In the genomic region with DNA sequence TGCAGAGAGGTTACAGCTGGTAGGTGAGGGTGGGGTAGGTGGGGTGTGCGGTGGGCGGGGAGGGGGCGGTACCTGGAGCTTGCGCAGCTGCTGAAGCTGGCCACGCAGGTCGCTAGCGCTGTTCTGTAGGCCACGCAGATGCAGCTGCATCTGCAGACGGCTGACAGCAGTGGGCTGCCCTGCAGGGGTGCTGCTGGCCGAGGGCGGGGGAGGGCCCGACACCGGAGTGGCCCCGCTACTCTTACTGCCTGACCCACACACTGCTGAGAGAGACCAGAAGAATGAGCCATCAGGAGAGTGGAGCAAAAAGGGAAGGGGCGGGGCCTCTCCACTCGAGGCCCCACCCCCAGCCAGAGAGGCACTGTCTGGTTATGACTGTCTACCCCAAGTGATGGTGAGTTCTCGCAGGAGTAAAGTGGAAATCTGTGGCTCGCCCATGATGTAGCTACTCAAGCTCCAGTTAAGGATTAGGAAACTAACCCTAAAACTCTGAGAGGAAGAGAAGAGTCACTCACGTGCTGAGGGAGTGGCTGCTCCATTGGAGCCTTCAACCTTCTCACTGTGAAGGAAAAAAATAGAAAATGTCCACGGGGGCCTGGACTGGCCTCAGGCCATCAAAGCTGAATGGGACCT, we compare ENCODE assay signal across 8 mouse cellular contexts. TPM values are rescaled to one million over a fixed set of nuclear protein-coding genes. Genes with fewer than 3 reads are reported as not detected.
DNase-seq lines count a peak whose midpoint lies in the region; ATAC-seq and TF ChIP-seq lines count a peak whose summit lies in the region.

No protein-coding gene starts in this region.

- no peak overlapping the region for H3K9ac ChIP-seq in heart, embryonic 16.5 days (ENCODE audit: low read length)
- no peak overlapping the region for H3K9ac ChIP-seq in forebrain, embryonic 13.5 days

- peak overlapping the region; percentile 46 for H3K4me2 ChIP-seq in heart, embryonic 16.5 days (ENCODE audit: low read depth, low read length)
- peak overlapping the region; percentile 33 for H3K4me2 ChIP-seq in forebrain, embryonic 13.5 days

- no peak overlapping the region for H3K4me3 ChIP-seq in heart, embryonic 16.5 days (ENCODE audit: low read length)
- peak overlapping the region; percentile 41; the same call in 1 of the 2 replicates for H3K4me3 ChIP-seq in G1E (ENCODE audit: low read depth, low read length)
- no peak overlapping the region for H3K4me3 ChIP-seq in forebrain, embryonic 13.5 days

- H3K9me3 ChIP-seq in heart, embryonic 16.5 days (replicated peaks; ENCODE audit: control insufficient read depth, low read length), result no peaks in the 10 kb centered on the region
- peaks cover 10% of the 10 kb centered on the region for H3K9me3 ChIP-seq in G1E (replicated peaks)
- H3K9me3 ChIP-seq in forebrain, embryonic 13.5 days (replicated peaks), result no peaks in the 10 kb centered on the region

- H3K4me1 ChIP-seq in heart, embryonic 16.5 days (ENCODE audit: control insufficient read depth, insufficient read depth, low read length), result peaks cover 27% of the 10 kb centered on the region
- H3K4me1 ChIP-seq in G1E (ENCODE audit: insufficient read depth, low read depth, low read length), result peaks cover 23% of the 10 kb centered on the region
- H3K4me1 ChIP-seq in forebrain, embryonic 13.5 days, result peaks cover 59% of the 10 kb centered on the region

- H3K36me3 ChIP-seq in heart, embryonic 16.5 days (ENCODE audit: control insufficient read depth, insufficient read depth), result no peaks in the 10 kb centered on the region
- H3K36me3 ChIP-seq in G1E (replicated peaks), result no peaks in the 10 kb centered on the region
- H3K36me3 ChIP-seq in forebrain, embryonic 13.5 days (ENCODE audit: poor library complexity, severe bottlenecking), result peaks cover 54% of the 10 kb centered on the region

- peaks cover 67% of the 10 kb centered on the region for H3K27me3 ChIP-seq in heart, embryonic 16.5 days (ENCODE audit: control insufficient read depth, insufficient read depth, low read length)
- H3K27me3 ChIP-seq in G1E (ENCODE audit: insufficient read depth, low read length), result peaks cover 62% of the 10 kb centered on the region
- H3K27me3 ChIP-seq in forebrain, embryonic 13.5 days, result peaks cover 62% of the 10 kb centered on the region

- no peak for TF ChIP-seq CTCF in G1E (IDR thresholded peaks at IDR 0.05; ENCODE audit: low read depth, low read length)

- DNase-seq in heart, adult 18-20 months, result no peak
- peak; percentile 58 for DNase-seq in G1E (ENCODE audit: low spot score)
- peak; percentile 34 to 51 for DNase-seq in thymus, postnatal 10 days (ENCODE audit: low spot score in 2 of 2)
- no peak for DNase-seq in left cerebral cortex, postnatal 10 days (ENCODE audit: extremely low spot score in 1 of 2, low spot score in 2 of 2)
- DNase-seq in kidney, postnatal 4 days, result no peak

- H3K27ac ChIP-seq in heart, embryonic 16.5 days (ENCODE audit: low read length), result no peak overlapping the region
- H3K27ac ChIP-seq in forebrain, embryonic 13.5 days, result no peak overlapping the region

- ATAC-seq in heart, embryonic 16.5 days (replicated peaks; ENCODE audit: extremely low read depth, insufficient read depth, low FRiP score), result no peak
- no peak for ATAC-seq in G1E (ENCODE audit: extremely low read depth, insufficient number of reproducible peaks, low FRiP score, poor library complexity, severe bottlenecking)
- peak; percentile 20; the same call in 1 of the 2 replicates for ATAC-seq in forebrain, embryonic 13.5 days
- peak; percentile 62 for ATAC-seq in megakaryocyte, adult 5-6 weeks (ENCODE audit: poor library complexity, severe bottlenecking)

- WGBS in heart, embryonic 16.5 days, result 4% methylated on average over 20 of the region's 20 CpGs
- WGBS in forebrain, embryonic 13.5 days, result 11% methylated on average over 20 of the region's 20 CpGs

- intact Hi-C loops in left cerebral cortex, postnatal 10 days (cut with DNase I), result no loop called here

RNA-seq across cellular contexts. Expression of a gene that starts 32.9 kb away (rescaled TPM):
- 0.92 and 1.2 TPM in 2 replicates for polyA plus RNA-seq in heart, embryonic 16.5 days (2015; fragmentation: Nextera tagmentation; extraction: Ambion mirVana)
- not detected for total RNA-seq in heart, adult 18-20 months (2021)
- total RNA-seq in G1E (2014; fragmentation: Nextera tagmentation) (not detected in 2 replicates), G1E (2017) (not detected in 2 replicates)
- not detected in 2 replicates for polyA plus RNA-seq in G1E (2012)
- polyA plus RNA-seq in forebrain, embryonic 13.5 days (2015; fragmentation: Nextera tagmentation; extraction: Ambion mirVana), result 0.46 and 1.0 TPM in 2 replicates
- not detected in 2 replicates for total RNA-seq in megakaryocyte, adult 5-6 weeks (2015)
- not detected in 2 replicates for total RNA-seq in megakaryocyte, adult 5-6 weeks (2017)
- not detected for total RNA-seq in left cerebral cortex, postnatal 10 days (2021)

RNA-seq across cellular contexts. Expression of a gene that starts 42.9 kb away (rescaled TPM):
- polyA plus RNA-seq in heart, embryonic 16.5 days (2015; fragmentation: Nextera tagmentation; extraction: Ambion mirVana), result 0.04 and 0.08 TPM in 2 replicates
- total RNA-seq in heart, adult 18-20 months (2021), result under 1 TPM; 0.18 to 0.25 TPM
- total RNA-seq in G1E (2014; fragmentation: Nextera tagmentation) (0.15 TPM in 2 replicates), G1E (2017) (0.29 and 0.49 TPM in 2 replicates)
- 0.21 and 0.25 TPM in 2 replicates for polyA plus RNA-seq in G1E (2012)
- polyA plus RNA-seq in forebrain, embryonic 13.5 days (2015; fragmentation: Nextera tagmentation; extraction: Ambion mirVana), result 5.6 and 6.4 TPM in 2 replicates
- total RNA-seq in megakaryocyte, adult 5-6 weeks (2015), result not detected in 2 replicates
- not detected in 2 replicates for total RNA-seq in megakaryocyte, adult 5-6 weeks (2017)
- 100 to 1,000 TPM; 281 to 294 TPM for total RNA-seq in left cerebral cortex, postnatal 10 days (2021)

Comparison
In these comparisons a context has a peak if more than half of its experiments do, and no peak if none do; other contexts are left out.
1. ATAC-seq: peak in forebrain, embryonic 13.5 days (single experiment) and megakaryocyte, adult 5-6 weeks (single experiment); none in heart, embryonic 16.5 days (single experiment) and G1E (single experiment).
2. DNase-seq: peak in G1E (single experiment) and thymus, postnatal 10 days (2 of 2); none in heart, adult 18-20 months (0 of 2), left cerebral cortex, postnatal 10 days (0 of 2) and kidney, postnatal 4 days (0 of 2).
3. RNA of a gene that starts 42.9 kb away (total RNA-seq): 281 to 294 TPM in left cerebral cortex, postnatal 10 days; 0.15 to 0.49 TPM in G1E, 0.18 to 0.25 TPM in heart, adult 18-20 months and not detected in megakaryocyte, adult 5-6 weeks; every median in the first group is over 100 times any median in the second.